Mouse (Mus musculus) liver, embryonic 14.5 days (tissue): Measurements from ENCODE around the gene Ric1. TPM values are rescaled to one million over a fixed set of nuclear protein-coding genes. Genes with fewer than 3 reads are reported as not detected.

Experiments
- ATAC-seq: fragments of 200-750 bp; cut with Nextera tagmentation; 2 replicates; pipeline ENCODE4 v1.8.0; 2017; ENCODE audit warnings: moderate number of reproducible peaks, mild to moderate bottlenecking, moderate library complexity; ENCODE audit not compliant: insufficient read depth
- DNase-seq, 3 experiments: peaks; one replicate each; pipeline ENCODE4 v3.0.0-alpha.2; 2012 to 2013; ENCODE audit warnings: low read depth in 3 of 3, low spot score in 3 of 3
- H3K27ac ChIP-seq: fragments of 300-500 bp; sonication (generic); 2 replicates; pipeline ENCODE4 v1.5.1; 2014; ENCODE audit warnings: moderate library complexity, mild to moderate bottlenecking, control low read depth, inconsistent platforms
- H3K27me3 ChIP-seq: fragments of 300-500 bp; sonication (generic); 2 replicates; pipeline ENCODE4 v1.6.1; 2014; ENCODE audit warnings: mild to moderate bottlenecking, low read length, moderate library complexity; ENCODE audit not compliant: control insufficient read depth, insufficient read depth
- H3K36me3 ChIP-seq: fragments of 300-500 bp; sonication (generic); replicated peaks from 2 replicates; pipeline ENCODE4 v1.6.1; 2014; ENCODE audit warnings: low read depth; ENCODE audit not compliant: control insufficient read depth, insufficient read depth
- H3K4me1 ChIP-seq, 2 experiments: fragments of 200-500 bp in 1 of 2; fragments of 300-500 bp in 1 of 2; sonication (generic) in 1 of 2; replicated peaks; 2 replicates each; pipeline ENCODE4 v1.6.1; 2012 to 2014; ENCODE audit warnings: antibody characterized with exemption in 1 of 2, inconsistent platforms in 1 of 2, low read length in 1 of 2; ENCODE audit not compliant: control insufficient read depth in 2 of 2, insufficient read depth in 2 of 2
- H3K4me2 ChIP-seq: fragments of 300-500 bp; sonication (generic); 2 replicates; pipeline ENCODE4 v1.6.1; 2014; ENCODE audit warnings: low read depth, mild to moderate bottlenecking, control low read depth, moderate library complexity
- H3K4me3 ChIP-seq, 2 experiments: fragments of 200-500 bp in 1 of 2; fragments of 300-500 bp in 1 of 2; sonication (generic) in 1 of 2; 2 replicates each; pipeline ENCODE4 v1.5.1; 2012 to 2014; ENCODE audit warnings: low read depth in 2 of 2, low read length in 2 of 2, mild to moderate bottlenecking in 2 of 2, control low read depth in 1 of 2, inconsistent platforms in 1 of 2, moderate library complexity in 1 of 2; ENCODE audit not compliant: insufficient read depth in 1 of 2
- H3K9ac ChIP-seq: fragments of 300-500 bp; sonication (generic); replicated peaks from 2 replicates; pipeline ENCODE4 v1.6.1; 2014; ENCODE audit warnings: mild to moderate bottlenecking, control low read depth, moderate library complexity
- H3K9me3 ChIP-seq: fragments of 300-500 bp; sonication (generic); 2 replicates; pipeline ENCODE4 v1.6.1; 2016; ENCODE audit warnings: low read length, mixed read lengths; ENCODE audit not compliant: control insufficient read depth
- CTCF ChIP-seq: IDR thresholded peaks from 2 replicates; pipeline ENCODE4 v1.5.1; 2016; ENCODE audit warnings: antibody characterized with exemption, low read depth, control low read depth
- EP300 ChIP-seq: IDR thresholded peaks from 2 replicates; pipeline ENCODE4 v1.6.1; 2016; ENCODE audit warnings: antibody characterized with exemption, low read depth
- WGBS: fragments of 180-500 bp; shearing (Covaris S2); extraction: QIAGEN DNeasy Blood & Tissue Kit; methylation state at CpG from one replicate; pipeline ENCODE4 v1.1.7; 2014; ENCODE audit not compliant: insufficient replicate concordance; 5-methylcytosine and 5-hydroxymethylcytosine counted together
- polyA plus RNA-seq, 2 experiments: library from polyadenylated mRNA; depleted of rRNA in 1 of 2; stranded (reverse) in 1 of 2; unstranded in 1 of 2; fragments of >200 nt; fragmentation: Nextera tagmentation in 1 of 2; extraction: Ambion mirVana in 1 of 2; gene quantifications; 2 replicates each; pipeline versions ENCODE4 v1.2.1 to v1.2.3; 2012 to 2014

Gene Ric1
- 2.4 and 3.1 TPM in 2 replicates for polyA plus RNA-seq (2012; rRNA removed)
- polyA plus RNA-seq (2014; fragmentation: Nextera tagmentation; extraction: Ambion mirVana): 2.8 and 2.9 TPM in 2 replicates

- ATAC-seq (peak; percentile 99), DNase-seq (peak; percentile 62 to 73 (median 68))
- H3K4me3 ChIP-seq: peak within 1 kb of the TSS; percentile 75 to 86
- H3K27me3 ChIP-seq: no peaks in the 10 kb centered on the region
- TF ChIP-seq CTCF (no peak), EP300 (no peak)
- 1% methylated on average over 72 of the region's 80 CpGs for WGBS
- no peaks in the 10 kb centered on the region for H3K36me3 ChIP-seq
- peak within 1 kb of the TSS; percentile 59 for H3K27ac ChIP-seq
- no peaks in the 10 kb centered on the region for H3K9me3 ChIP-seq
- H3K4me1 ChIP-seq: peaks cover 3 to 15% of the 10 kb centered on the region in 2 experiments; a peak in 3 of 4 replicates
- peak within 1 kb of the TSS; percentile 87 for H3K9ac ChIP-seq
- peak within 1 kb of the TSS; percentile 91 for H3K4me2 ChIP-seq
Observed at GRCm38 (mm10) chr19:29521637-29522435, at the start of gene Ric1. Gene Ric1 (plus strand): TSS chr19:29522282.

GRCm38 (mm10) chr19:29472424-29472823 lies 49.7 kb upstream of the Ric1 start:
- Histone ChIP-seq H3K4me1 (peaks cover 17 to 34% of the 10 kb centered on the region in 2 experiments), H3K27ac (no peak overlapping the region), H3K9me3 (no peaks in the 10 kb centered on the region), H3K9ac (no peak overlapping the region), H3K4me3 (no peak overlapping the region), H3K27me3 (no peaks in the 10 kb centered on the region), H3K4me2 (no peak overlapping the region), H3K36me3 (no peaks in the 10 kb centered on the region)
- no peak for DNase-seq
- 0 out of 2 replicates have a peak, but pooled peaks have one; percentile 31 for ATAC-seq
- WGBS: 22% methylated on average over 8 of the region's 8 CpGs
- TF ChIP-seq EP300 (no peak), CTCF (no peak)

DNA sequence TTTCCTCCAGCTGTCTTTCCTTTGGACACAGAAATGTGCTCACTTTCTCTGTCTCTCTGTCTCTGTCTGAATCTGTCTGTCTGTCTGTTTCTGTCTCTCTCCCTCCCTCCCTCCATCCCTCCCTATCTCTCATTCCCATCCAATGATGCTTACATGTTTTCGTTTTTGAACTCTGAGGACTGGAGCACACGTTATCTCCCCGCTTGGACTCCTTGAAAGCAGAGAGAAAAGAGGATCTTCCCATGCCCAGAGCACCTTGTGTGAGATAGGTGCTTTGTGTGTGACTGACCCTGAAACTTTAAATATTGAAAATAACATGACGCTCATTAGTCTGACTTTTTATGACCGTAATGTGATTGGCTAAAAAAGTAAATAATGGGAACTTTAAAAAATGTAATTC lies 49.1 kb upstream of the Ric1 start:
- Histone ChIP-seq H3K4me3 (no peak overlapping the region), H3K36me3 (no peaks in the 10 kb centered on the region), H3K9ac (no peak overlapping the region), H3K27me3 (no peaks in the 10 kb centered on the region), H3K4me2 (no peak overlapping the region), H3K9me3 (no peaks in the 10 kb centered on the region), H3K27ac (no peak overlapping the region), H3K4me1 (peaks cover 17 to 34% of the 10 kb centered on the region in 2 experiments)
- DNase-seq (no peak), ATAC-seq (no peak)
- WGBS: 54% methylated on average over 5 of the region's 5 CpGs
- no peak for TF ChIP-seq EP300

DNA sequence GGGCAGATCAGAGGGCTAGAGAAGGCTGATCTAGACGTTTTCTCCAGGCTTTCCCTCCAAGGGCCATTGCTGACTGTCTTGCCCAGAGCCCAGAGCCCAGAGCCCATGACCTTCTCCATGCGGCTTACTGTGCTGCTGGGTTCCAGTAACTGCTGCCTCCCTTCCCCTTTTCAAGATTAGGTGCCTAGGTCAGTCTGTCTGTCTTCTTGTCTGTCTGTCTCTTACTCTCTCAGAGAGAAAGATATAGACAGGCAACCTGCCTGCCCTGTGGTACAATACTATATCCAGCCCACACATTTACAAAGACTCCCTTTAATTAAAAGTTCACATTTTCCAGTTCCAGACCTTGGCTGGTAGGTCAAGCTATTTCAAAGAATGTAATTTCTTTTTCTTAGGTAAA lies 47.3 kb upstream of the Ric1 start:
- 32% methylated on average over 2 of the region's 2 CpGs for WGBS
- ATAC-seq: no peak
- no peak overlapping the region for H3K27ac ChIP-seq

GRCm38 (mm10) chr19:29475210-29475620 lies 46.9 kb upstream of the Ric1 start:
- no peak overlapping the region for H3K27ac ChIP-seq
- no peak for TF ChIP-seq CTCF
- TF ChIP-seq EP300: no peak
- H3K36me3 ChIP-seq: no peaks in the 10 kb centered on the region
- WGBS: 31% methylated on average over 4 of the region's 4 CpGs
- H3K9me3 ChIP-seq: no peaks in the 10 kb centered on the region
- H3K27me3 ChIP-seq: no peaks in the 10 kb centered on the region
- H3K4me3 ChIP-seq: no peak overlapping the region
- no peak overlapping the region for H3K4me2 ChIP-seq
- peaks cover 7 to 19% of the 10 kb centered on the region in 2 experiments for H3K4me1 ChIP-seq
- ATAC-seq (no peak), DNase-seq (no peak)
- no peak overlapping the region for H3K9ac ChIP-seq

More for the DNA sequence above, 47.3 kb upstream of the Ric1 start:
- TF ChIP-seq CTCF (no peak), EP300 (no peak)
- no peak overlapping the region for H3K9ac ChIP-seq
- peaks cover 9 to 23% of the 10 kb centered on the region in 2 experiments for H3K4me1 ChIP-seq
- no peaks in the 10 kb centered on the region for H3K9me3 ChIP-seq
- DNase-seq: no peak
- H3K36me3 ChIP-seq: no peaks in the 10 kb centered on the region
- no peaks in the 10 kb centered on the region for H3K27me3 ChIP-seq
- H3K4me3 ChIP-seq: no peak overlapping the region
- no peak overlapping the region for H3K4me2 ChIP-seq
